Mouse (Mus musculus) hindbrain, embryonic 12.5 days (tissue): ENCODE measurements at regions not wholly inside any gene's neighbourhood (a gene's known extent, or its start where the extent isn't known, plus 50 kb on each side); places are given as distances from the start of the nearest gene placed in this dataset.

Experiments used
- ATAC-seq: fragments of 200-750 bp; cut with Nextera tagmentation; 2 replicates; pipeline ENCODE4 v1.8.0; 2017; ENCODE audit warnings: moderate TSS enrichment; ENCODE audit not compliant: low FRiP score
- H3K27ac ChIP-seq: fragments of 300-500 bp; sonication (generic); 2 replicates; pipeline ENCODE4 v1.5.1; 2016; ENCODE audit warnings: mild to moderate bottlenecking
- H3K27me3 ChIP-seq: fragments of 300-500 bp; sonication (generic); 2 replicates; pipeline ENCODE4 v1.6.1; 2016; ENCODE audit warnings: mild to moderate bottlenecking
- H3K36me3 ChIP-seq: fragments of 300-500 bp; sonication (generic); 2 replicates; pipeline ENCODE4 v1.6.1; 2016; ENCODE audit warnings: mild to moderate bottlenecking
- H3K4me1 ChIP-seq: fragments of 300-500 bp; sonication (generic); 2 replicates; pipeline ENCODE4 v1.6.1; 2016
- H3K4me2 ChIP-seq: fragments of 300-500 bp; sonication (generic); replicated peaks from 2 replicates; pipeline ENCODE4 v1.6.1; 2016; ENCODE audit warnings: mild to moderate bottlenecking
- H3K4me3 ChIP-seq: fragments of 300-500 bp; sonication (generic); 2 replicates; pipeline ENCODE4 v1.5.1; 2016; ENCODE audit warnings: mild to moderate bottlenecking
- H3K9ac ChIP-seq: fragments of 300-500 bp; sonication (generic); 2 replicates; pipeline ENCODE4 v1.6.1; 2016; ENCODE audit warnings: mild to moderate bottlenecking, moderate library complexity
- H3K9me3 ChIP-seq: fragments of 300-500 bp; sonication (generic); replicated peaks from 2 replicates; pipeline ENCODE4 v1.6.1; 2016; ENCODE audit warnings: mild to moderate bottlenecking
- WGBS: fragments of 180-500 bp; shearing (Covaris S2); methylation state at CpG from one replicate; pipeline ENCODE4 v1.1.7; 2016; 5-methylcytosine and 5-hydroxymethylcytosine counted together

- Histone ChIP-seq H3K9me3 (no peaks in the 10 kb centered on the region), H3K4me1 (peaks cover 9% of the 10 kb centered on the region), H3K36me3 (no peaks in the 10 kb centered on the region), H3K9ac (no peak overlapping the region), H3K4me3 (no peak overlapping the region), H3K4me2 (no peak overlapping the region), H3K27ac (no peak overlapping the region), H3K27me3 (no peaks in the 10 kb centered on the region)
- WGBS, result 21% methylated on average over 1 of the region's 1 CpGs
- ATAC-seq, result no peak
Measured at GRCm38 (mm10) chr2:92687702-92688101, 88.2 kb downstream of the Chst1 start.

- no peak overlapping the region for H3K9ac ChIP-seq
- no peak overlapping the region for H3K4me3 ChIP-seq
- H3K4me1 ChIP-seq, result peaks cover 9% of the 10 kb centered on the region
- WGBS, result 18% methylated on average over 2 of the region's 2 CpGs
- no peaks in the 10 kb centered on the region for H3K36me3 ChIP-seq
- H3K27ac ChIP-seq, result no peak overlapping the region
- 0 out of 2 replicates have a peak, but pooled peaks cover 8% of the 10 kb centered on the region for H3K27me3 ChIP-seq
- no peak overlapping the region for H3K4me2 ChIP-seq
- ATAC-seq, result no peak
- no peaks in the 10 kb centered on the region for H3K9me3 ChIP-seq
Measured at GRCm38 (mm10) chr2:92689203-92689602, 89.7 kb downstream of the Chst1 start.

GRCm38 (mm10) chr2:92690304-92690703, 90.8 kb downstream of the Chst1 start:
- H3K9me3 ChIP-seq, result no peaks in the 10 kb centered on the region
- no peak overlapping the region for H3K4me3 ChIP-seq
- H3K27me3 ChIP-seq, result 0 out of 2 replicates have a peak, but pooled peaks cover 11% of the 10 kb centered on the region
- no peak for ATAC-seq
- 86% methylated on average over 2 of the region's 2 CpGs for WGBS
- peaks cover 9% of the 10 kb centered on the region for H3K4me1 ChIP-seq
- H3K4me2 ChIP-seq, result no peak overlapping the region
- H3K9ac ChIP-seq, result no peak overlapping the region
- H3K27ac ChIP-seq, result no peak overlapping the region
- H3K36me3 ChIP-seq, result no peaks in the 10 kb centered on the region

GRCm38 (mm10) chr2:92691438-92691837, 91.9 kb downstream of the Chst1 start:
- no peak for ATAC-seq
- Histone ChIP-seq H3K9ac (no peak overlapping the region), H3K4me2 (no peak overlapping the region), H3K9me3 (no peaks in the 10 kb centered on the region), H3K27ac (no peak overlapping the region), H3K27me3 (0 out of 2 replicates have a peak, but pooled peaks cover 11% of the 10 kb centered on the region), H3K4me1 (peaks cover 17% of the 10 kb centered on the region), H3K36me3 (no peaks in the 10 kb centered on the region), H3K4me3 (no peak overlapping the region)
- 83% methylated on average over 2 of the region's 2 CpGs for WGBS

GRCm38 (mm10) chr2:92692623-92693022, 93.1 kb downstream of the Chst1 start:
- Histone ChIP-seq H3K9ac (no peak overlapping the region), H3K9me3 (no peaks in the 10 kb centered on the region), H3K4me3 (no peak overlapping the region), H3K4me1 (peaks cover 20% of the 10 kb centered on the region), H3K27ac (no peak overlapping the region), H3K36me3 (no peaks in the 10 kb centered on the region), H3K27me3 (0 out of 2 replicates have a peak, but pooled peaks cover 11% of the 10 kb centered on the region), H3K4me2 (no peak overlapping the region)
- ATAC-seq, result no peak
- 68% methylated on average over 1 of the region's 1 CpGs for WGBS

GRCm38 (mm10) chr2:92693024-92693423, 93.5 kb downstream of the Chst1 start:
- H3K4me1 ChIP-seq, result peaks cover 22% of the 10 kb centered on the region
- H3K9ac ChIP-seq, result no peak overlapping the region
- no peak for ATAC-seq
- H3K27me3 ChIP-seq, result 0 out of 2 replicates have a peak, but pooled peaks cover 11% of the 10 kb centered on the region
- no peak overlapping the region for H3K4me3 ChIP-seq
- H3K4me2 ChIP-seq, result no peak overlapping the region
- no peak overlapping the region for H3K27ac ChIP-seq
- H3K36me3 ChIP-seq, result no peaks in the 10 kb centered on the region
- no peaks in the 10 kb centered on the region for H3K9me3 ChIP-seq

GRCm38 (mm10) chr2:92694797-92695196, 95.3 kb downstream of the Chst1 start:
- H3K27ac ChIP-seq, result no peak overlapping the region
- H3K9ac ChIP-seq, result no peak overlapping the region
- H3K36me3 ChIP-seq, result no peaks in the 10 kb centered on the region

GRCm38 (mm10) chr2:92695869-92696268, 96.4 kb downstream of the Chst1 start:
- Histone ChIP-seq H3K27me3 (peaks cover 16% of the 10 kb centered on the region; the same call in 1 of the 2 replicates), H3K9me3 (no peaks in the 10 kb centered on the region), H3K4me2 (no peak overlapping the region), H3K27ac (no peak overlapping the region), H3K9ac (no peak overlapping the region), H3K36me3 (no peaks in the 10 kb centered on the region), H3K4me3 (no peak overlapping the region), H3K4me1 (peaks cover 13% of the 10 kb centered on the region)
- WGBS, result 24% methylated on average over 3 of the region's 3 CpGs
- ATAC-seq, result peak; percentile 49; the same call in 1 of the 2 replicates

More at GRCm38 (mm10) chr2:92694797-92695196, 95.3 kb downstream of the Chst1 start:
- Histone ChIP-seq H3K4me3 (no peak overlapping the region), H3K27me3 (peaks cover 14% of the 10 kb centered on the region; the same call in 1 of the 2 replicates), H3K4me2 (no peak overlapping the region), H3K9me3 (no peaks in the 10 kb centered on the region), H3K4me1 (peaks cover 13% of the 10 kb centered on the region)
- WGBS, result 83% methylated on average over 2 of the region's 2 CpGs
- ATAC-seq, result no peak

- Histone ChIP-seq H3K9me3 (no peaks in the 10 kb centered on the region), H3K36me3 (no peaks in the 10 kb centered on the region), H3K27ac (no peak overlapping the region), H3K4me2 (no peak overlapping the region), H3K4me3 (no peak overlapping the region), H3K9ac (no peak overlapping the region), H3K27me3 (peaks cover 18% of the 10 kb centered on the region; the same call in 1 of the 2 replicates), H3K4me1 (peaks cover 13% of the 10 kb centered on the region)
- ATAC-seq, result no peak
- 63% methylated on average over 5 of the region's 5 CpGs for WGBS
Measured at GRCm38 (mm10) chr2:92697721-92698120, 98.2 kb downstream of the Chst1 start.

GRCm38 (mm10) chr2:92699360-92699759, 99.9 kb downstream of the Chst1 start:
- Histone ChIP-seq H3K27me3 (peaks cover 10% of the 10 kb centered on the region; the same call in 1 of the 2 replicates), H3K4me1 (peaks cover 19% of the 10 kb centered on the region), H3K27ac (no peak overlapping the region), H3K4me2 (no peak overlapping the region), H3K9me3 (no peaks in the 10 kb centered on the region), H3K9ac (no peak overlapping the region), H3K4me3 (no peak overlapping the region), H3K36me3 (no peaks in the 10 kb centered on the region)
- no peak for ATAC-seq
- WGBS, result 77% methylated on average over 6 of the region's 6 CpGs

GRCm38 (mm10) chr2:92704035-92704434, 104.5 kb downstream of the Chst1 start:
- WGBS, result 24% methylated on average over 3 of the region's 3 CpGs
- Histone ChIP-seq H3K9me3 (no peaks in the 10 kb centered on the region), H3K27ac (no peak overlapping the region), H3K9ac (no peak overlapping the region), H3K4me2 (no peak overlapping the region), H3K4me1 (peaks cover 6% of the 10 kb centered on the region), H3K27me3 (0 out of 2 replicates have a peak, but pooled peaks cover 4% of the 10 kb centered on the region), H3K36me3 (no peaks in the 10 kb centered on the region), H3K4me3 (no peak overlapping the region)
- no peak for ATAC-seq

- H3K27ac ChIP-seq, result no peak overlapping the region
- no peak overlapping the region for H3K9ac ChIP-seq
- peaks cover 5% of the 10 kb centered on the region; the same call in 1 of the 2 replicates for H3K27me3 ChIP-seq
- H3K4me1 ChIP-seq, result peaks cover 25% of the 10 kb centered on the region
- WGBS, result 89% methylated on average over 3 of the region's 3 CpGs
- no peak for ATAC-seq
- no peaks in the 10 kb centered on the region for H3K36me3 ChIP-seq
- H3K9me3 ChIP-seq, result no peaks in the 10 kb centered on the region
- H3K4me3 ChIP-seq, result no peak overlapping the region
- H3K4me2 ChIP-seq, result no peak overlapping the region
Measured at GRCm38 (mm10) chr2:92709668-92710067, 110.2 kb downstream of the Chst1 start.

GRCm38 (mm10) chr2:92711122-92711777, 111.7 kb downstream of the Chst1 start:
- H3K9ac ChIP-seq, result no peak overlapping the region
- no peak overlapping the region; the same call in 1 of the 2 replicates for H3K27ac ChIP-seq

More at GRCm38 (mm10) chr2:92711122-92711777, 111.7 kb downstream of the Chst1 start:
- Histone ChIP-seq H3K4me2 (peak overlapping the region; percentile 18; the same call in 1 of the 2 replicates), H3K27me3 (peaks cover 5% of the 10 kb centered on the region; the same call in 1 of the 2 replicates), H3K4me3 (no peak overlapping the region), H3K9me3 (no peaks in the 10 kb centered on the region), H3K4me1 (peaks cover 25% of the 10 kb centered on the region), H3K36me3 (no peaks in the 10 kb centered on the region)
- WGBS, result 35% methylated on average over 15 of the region's 15 CpGs
- ATAC-seq, result peak; percentile 41; the same call in 1 of the 2 replicates
